Mouse (Mus musculus): ENCODE measurements around the gene Gm19345.

DNA sequence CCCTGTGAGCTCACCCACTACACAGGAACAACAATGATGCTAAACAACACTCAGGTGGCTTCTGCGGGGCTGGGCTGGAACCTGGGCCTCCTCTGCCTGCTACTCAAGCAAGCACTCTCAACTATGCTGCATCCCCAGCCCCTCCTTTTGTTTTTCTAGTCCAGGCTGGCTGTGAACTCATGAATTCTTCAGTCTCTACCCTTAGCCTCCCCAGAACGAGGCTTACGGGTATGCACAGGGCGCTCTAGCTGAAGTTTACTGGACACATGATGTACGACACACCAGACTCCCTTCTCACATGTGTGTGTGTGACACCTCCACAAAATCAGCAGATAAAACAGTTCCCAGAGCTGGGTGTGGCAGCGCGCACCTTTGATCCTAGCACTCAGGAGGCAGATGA, 32.9 kb upstream of the Gm19345 start:
- TF ChIP-seq CTCF (IDR thresholded peaks at IDR 0.05; ENCODE audit: low read depth, low read length), result no peak
- TF ChIP-seq POLR2A (IDR thresholded peaks at IDR 0.05; ENCODE audit: borderline replicate concordance, low read depth, low read length), result no peak
